In the genomic region with DNA sequence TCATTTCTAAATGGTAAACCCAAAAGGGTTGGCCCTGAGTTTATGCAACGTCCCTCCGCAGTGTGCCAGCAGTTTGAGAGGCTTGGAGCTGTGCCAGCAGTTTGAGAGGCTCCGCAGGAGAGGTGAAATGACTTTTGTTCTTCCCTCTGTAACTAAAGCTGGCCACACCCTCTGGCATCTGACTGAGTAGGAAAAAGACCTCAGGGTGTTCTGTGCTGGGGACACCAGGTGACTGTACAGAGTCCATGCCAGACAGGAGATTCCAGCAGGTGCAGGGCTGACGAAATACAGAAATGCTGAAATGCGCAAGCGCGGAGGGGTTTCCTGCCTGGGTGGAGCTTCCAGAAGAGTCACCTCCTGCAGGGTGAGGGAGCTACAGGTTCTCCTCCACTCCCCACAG, we compare ENCODE assay signal across 9 mouse cellular contexts. TPM values are rescaled to one million over a fixed set of nuclear protein-coding genes. Genes with fewer than 3 reads are reported as not detected.
DNase-seq lines count a peak whose midpoint lies in the region; ATAC-seq lines count a peak whose summit lies in the region.
"Had no signal": no experiment of that assay in that cellular context is flagged by ENCODE, and none has a peak within 500 bp of the region (broad histone marks: within the 10 kb centered on the region; RNA-seq: fewer than 3 reads in every experiment).

No protein-coding gene starts in this region.

- no peaks in the 10 kb centered on the region for H3K9me3 ChIP-seq in embryonic facial prominence, embryonic 12.5 days
- H3K9me3 ChIP-seq in embryonic facial prominence, embryonic 10.5 days = no peaks in the 10 kb centered on the region
- 0 out of 2 replicates have a peak, but pooled peaks cover 6% of the 10 kb centered on the region for H3K9me3 ChIP-seq in embryonic facial prominence, embryonic 14.5 days (ENCODE audit: control insufficient read depth, low read length)
- H3K9me3 ChIP-seq in intestine, embryonic 15.5 days = no peaks in the 10 kb centered on the region
- H3K9me3 ChIP-seq in lung, embryonic 15.5 days = no peaks in the 10 kb centered on the region
- no peaks in the 10 kb centered on the region for H3K9me3 ChIP-seq in stomach, embryonic 15.5 days

- WGBS in embryonic facial prominence, embryonic 12.5 days = 37% methylated on average over 7 of the region's 7 CpGs
- 58% methylated on average over 7 of the region's 7 CpGs for WGBS in embryonic facial prominence, embryonic 10.5 days
- 19% methylated on average over 7 of the region's 7 CpGs for WGBS in embryonic facial prominence, embryonic 14.5 days
- WGBS in intestine, embryonic 15.5 days = 20% methylated on average over 7 of the region's 7 CpGs
- WGBS in lung, embryonic 15.5 days = 30% methylated on average over 7 of the region's 7 CpGs
- 29% methylated on average over 7 of the region's 7 CpGs for WGBS in stomach, embryonic 15.5 days

- no peaks in the 10 kb centered on the region for H3K27me3 ChIP-seq in embryonic facial prominence, embryonic 12.5 days
- peaks cover 3% of the 10 kb centered on the region; the same call in 1 of the 2 replicates for H3K27me3 ChIP-seq in embryonic facial prominence, embryonic 10.5 days (replicated peaks; ENCODE audit: low read depth, poor library complexity, severe bottlenecking)
- no peaks in the 10 kb centered on the region for H3K27me3 ChIP-seq in embryonic facial prominence, embryonic 14.5 days (replicated peaks; ENCODE audit: control insufficient read depth, insufficient read depth, low read length)
- H3K27me3 ChIP-seq in intestine, embryonic 15.5 days (replicated peaks) = no peaks in the 10 kb centered on the region
- no peaks in the 10 kb centered on the region for H3K27me3 ChIP-seq in lung, embryonic 15.5 days
- no peaks in the 10 kb centered on the region for H3K27me3 ChIP-seq in stomach, embryonic 15.5 days (replicated peaks)

- peaks cover 27% of the 10 kb centered on the region for H3K4me1 ChIP-seq in embryonic facial prominence, embryonic 12.5 days
- peaks cover 33% of the 10 kb centered on the region for H3K4me1 ChIP-seq in embryonic facial prominence, embryonic 10.5 days
- peaks cover 21% of the 10 kb centered on the region for H3K4me1 ChIP-seq in embryonic facial prominence, embryonic 14.5 days (ENCODE audit: control insufficient read depth, insufficient read depth, low read length)
- H3K4me1 ChIP-seq in intestine, embryonic 15.5 days (replicated peaks) = peaks cover 20% of the 10 kb centered on the region
- H3K4me1 ChIP-seq in lung, embryonic 15.5 days = peaks cover 56% of the 10 kb centered on the region
- peaks cover 15% of the 10 kb centered on the region for H3K4me1 ChIP-seq in stomach, embryonic 15.5 days

- 0 out of 2 replicates have a peak overlapping the region, but pooled peaks have one; percentile 12 for H3K4me2 ChIP-seq in embryonic facial prominence, embryonic 12.5 days (replicated peaks)
- peak overlapping the region; percentile 4; the same call in 1 of the 2 replicates for H3K4me2 ChIP-seq in embryonic facial prominence, embryonic 14.5 days (ENCODE audit: low read depth, low read length)
- H3K4me2 ChIP-seq in intestine, embryonic 15.5 days (replicated peaks) = peak overlapping the region; percentile 35
- peak overlapping the region; percentile 18 for H3K4me2 ChIP-seq in lung, embryonic 15.5 days
- H3K4me2 ChIP-seq in stomach, embryonic 15.5 days = peak overlapping the region; percentile 24

- H3K9ac ChIP-seq in embryonic facial prominence, embryonic 12.5 days = no peak overlapping the region
- H3K9ac ChIP-seq in embryonic facial prominence, embryonic 14.5 days (ENCODE audit: low read depth, low read length) = no peak overlapping the region
- H3K9ac ChIP-seq in intestine, embryonic 15.5 days = no peak overlapping the region
- no peak overlapping the region for H3K9ac ChIP-seq in lung, embryonic 15.5 days
- H3K9ac ChIP-seq in stomach, embryonic 15.5 days = no peak overlapping the region

- H3K36me3 ChIP-seq in embryonic facial prominence, embryonic 12.5 days = no peaks in the 10 kb centered on the region
- no peaks in the 10 kb centered on the region for H3K36me3 ChIP-seq in embryonic facial prominence, embryonic 10.5 days (replicated peaks)
- no peaks in the 10 kb centered on the region for H3K36me3 ChIP-seq in embryonic facial prominence, embryonic 14.5 days (ENCODE audit: control insufficient read depth, insufficient read depth, low read length)
- H3K36me3 ChIP-seq in intestine, embryonic 15.5 days = no peaks in the 10 kb centered on the region
- H3K36me3 ChIP-seq in lung, embryonic 15.5 days = no peaks in the 10 kb centered on the region
- H3K36me3 ChIP-seq in stomach, embryonic 15.5 days = no peaks in the 10 kb centered on the region

- no peak overlapping the region for H3K4me3 ChIP-seq in embryonic facial prominence, embryonic 12.5 days
- H3K4me3 ChIP-seq in embryonic facial prominence, embryonic 10.5 days = no peak overlapping the region
- H3K4me3 ChIP-seq in embryonic facial prominence, embryonic 14.5 days (ENCODE audit: low read depth, low read length) = no peak overlapping the region
- no peak overlapping the region for H3K4me3 ChIP-seq in intestine, embryonic 15.5 days (replicated peaks)
- H3K4me3 ChIP-seq in lung, embryonic 15.5 days = no peak overlapping the region
- no peak overlapping the region for H3K4me3 ChIP-seq in stomach, embryonic 15.5 days (replicated peaks)

- no peak for ATAC-seq in embryonic facial prominence, embryonic 12.5 days (ENCODE audit: insufficient number of reproducible peaks, insufficient read depth, low FRiP score, low TSS enrichment)
- ATAC-seq in embryonic facial prominence, embryonic 14.5 days (ENCODE audit: low read depth) = peak; percentile 71
- ATAC-seq in intestine, embryonic 15.5 days = peak; percentile 97
- ATAC-seq in lung, embryonic 15.5 days (ENCODE audit: borderline replicate concordance, extremely low read depth, low FRiP score, low TSS enrichment) = peak; percentile 82
- peak; percentile 90 for ATAC-seq in stomach, embryonic 15.5 days (ENCODE audit: insufficient read depth, low FRiP score, low read depth)

- no peak for DNase-seq in embryonic facial prominence, embryonic 10.5 days (ENCODE audit: low spot score)
- peak; percentile 39 for DNase-seq in WW6 (ENCODE audit: low read depth, low spot score)
- DNase-seq in embryonic facial prominence, embryonic 14.5 days (ENCODE audit: low spot score) = peak; percentile 91
- no peak for DNase-seq in right cerebral cortex, postnatal 36 days (ENCODE audit: low spot score in 2 of 2)

- H3K27ac ChIP-seq in embryonic facial prominence, embryonic 12.5 days = no peak overlapping the region
- no peak overlapping the region for H3K27ac ChIP-seq in embryonic facial prominence, embryonic 10.5 days (replicated peaks)
- H3K27ac ChIP-seq in embryonic facial prominence, embryonic 14.5 days (replicated peaks; ENCODE audit: low read depth, low read length) = no peak overlapping the region
- H3K27ac ChIP-seq in intestine, embryonic 15.5 days = peak overlapping the region; percentile 72
- peak overlapping the region; percentile 68 for H3K27ac ChIP-seq in lung, embryonic 15.5 days
- peak overlapping the region; percentile 41; the same call in 1 of the 2 replicates for H3K27ac ChIP-seq in stomach, embryonic 15.5 days
- H3K27ac ChIP-seq: macrophage had no signal

RNA-seq across cellular contexts. Expression of a gene that starts 16.4 kb away (rescaled TPM):
- polyA plus RNA-seq in embryonic facial prominence, embryonic 12.5 days (2016; fragmentation: Nextera tagmentation; extraction: Ambion mirVana) = 10.4 and 10.7 TPM in 2 replicates
- polyA plus RNA-seq in embryonic facial prominence, embryonic 10.5 days (2016; fragmentation: Nextera tagmentation; extraction: Ambion mirVana) = 7.1 and 7.2 TPM in 2 replicates
- polyA plus RNA-seq in embryonic facial prominence, embryonic 14.5 days (2014; fragmentation: Nextera tagmentation; extraction: Ambion mirVana) = 18.8 and 19.6 TPM in 2 replicates
- polyA plus RNA-seq in intestine, embryonic 15.5 days (2015; fragmentation: Nextera tagmentation; extraction: Ambion mirVana) = 16.0 and 21.6 TPM in 2 replicates
- polyA plus RNA-seq in lung, embryonic 15.5 days (2015; fragmentation: Nextera tagmentation; extraction: Ambion mirVana) = 10.3 and 10.4 TPM in 2 replicates
- 19.2 and 20.3 TPM in 2 replicates for polyA plus RNA-seq in stomach, embryonic 15.5 days (2015; fragmentation: Nextera tagmentation; extraction: Ambion mirVana)

RNA-seq across cellular contexts. Expression of a gene that starts 50.6 kb away (rescaled TPM):
- polyA plus RNA-seq in embryonic facial prominence, embryonic 12.5 days (2016; fragmentation: Nextera tagmentation; extraction: Ambion mirVana) = 12.8 and 13.3 TPM in 2 replicates
- polyA plus RNA-seq in embryonic facial prominence, embryonic 10.5 days (2016; fragmentation: Nextera tagmentation; extraction: Ambion mirVana) = 4.9 and 6.2 TPM in 2 replicates
- polyA plus RNA-seq in embryonic facial prominence, embryonic 14.5 days (2014; fragmentation: Nextera tagmentation; extraction: Ambion mirVana) = 7.4 and 7.6 TPM in 2 replicates
- polyA plus RNA-seq in intestine, embryonic 15.5 days (2015; fragmentation: Nextera tagmentation; extraction: Ambion mirVana) = 6.9 and 8.2 TPM in 2 replicates
- 9.9 and 10.9 TPM in 2 replicates for polyA plus RNA-seq in lung, embryonic 15.5 days (2015; fragmentation: Nextera tagmentation; extraction: Ambion mirVana)
- polyA plus RNA-seq in stomach, embryonic 15.5 days (2015; fragmentation: Nextera tagmentation; extraction: Ambion mirVana) = 8.9 and 9.4 TPM in 2 replicates

Comparison
In these comparisons a context has a peak if more than half of its experiments do, and no peak if none do; other contexts are left out.
1. DNase-seq: peak in WW6 (single experiment) and embryonic facial prominence, embryonic 14.5 days (single experiment); none in embryonic facial prominence, embryonic 10.5 days (single experiment) and right cerebral cortex, postnatal 36 days (0 of 2).
2. H3K27ac ChIP-seq: peak in intestine, embryonic 15.5 days (single experiment), lung, embryonic 15.5 days (single experiment) and stomach, embryonic 15.5 days (single experiment); none in embryonic facial prominence, embryonic 12.5 days (single experiment), embryonic facial prominence, embryonic 10.5 days (single experiment) and embryonic facial prominence, embryonic 14.5 days (single experiment).
3. Peak in every context shown above with its lines, with median percentiles within 50 percentile points of each other: H3K4me2 ChIP-seq.